Mouse (Mus musculus) kidney, embryonic 14.5 days (tissue): ENCODE results near the gene Six3. TPM values are rescaled to one million over a fixed set of nuclear protein-coding genes. Genes with fewer than 3 reads are reported as not detected.

Experiments
- ATAC-seq: fragments of 200-750 bp; cut with Nextera tagmentation; 2 replicates; pipeline ENCODE4 v1.8.0; 2017; ENCODE audit warnings: moderate number of reproducible peaks, mild to moderate bottlenecking, moderate TSS enrichment, moderate library complexity; ENCODE audit not compliant: low FRiP score, low TSS enrichment
- H3K27ac ChIP-seq: fragments of 300-500 bp; sonication (generic); 2 replicates; pipeline ENCODE4 v1.5.1; 2014; ENCODE audit warnings: low read depth, mild to moderate bottlenecking, low read length, moderate library complexity, mixed read lengths
- H3K27me3 ChIP-seq: fragments of 300-500 bp; sonication (generic); 2 replicates; pipeline ENCODE4 v1.6.1; 2014; ENCODE audit warnings: mild to moderate bottlenecking, low read length; ENCODE audit not compliant: control insufficient read depth, insufficient read depth
- H3K36me3 ChIP-seq: fragments of 300-500 bp; sonication (generic); 2 replicates; pipeline ENCODE4 v1.6.1; 2014; ENCODE audit warnings: low read length, mixed read lengths; ENCODE audit not compliant: control insufficient read depth, insufficient read depth
- H3K4me1 ChIP-seq: fragments of 300-500 bp; sonication (generic); 2 replicates; pipeline ENCODE4 v1.6.1; 2014; ENCODE audit warnings: low read length, mixed read lengths; ENCODE audit not compliant: control insufficient read depth, insufficient read depth
- H3K4me2 ChIP-seq: fragments of 300-500 bp; sonication (generic); replicated peaks from 2 replicates; pipeline ENCODE4 v1.6.1; 2014; ENCODE audit warnings: low read depth, mild to moderate bottlenecking, low read length
- H3K4me3 ChIP-seq: fragments of 300-500 bp; sonication (generic); 2 replicates; pipeline ENCODE4 v1.5.1; 2014; ENCODE audit warnings: mild to moderate bottlenecking, low read length
- H3K9ac ChIP-seq: fragments of 300-500 bp; sonication (generic); 2 replicates; pipeline ENCODE4 v1.6.1; 2014; ENCODE audit warnings: low read depth, mild to moderate bottlenecking, low read length, moderate library complexity
- H3K9me3 ChIP-seq: fragments of 300-500 bp; sonication (generic); 2 replicates; pipeline ENCODE4 v1.6.1; 2016; ENCODE audit warnings: low read length; ENCODE audit not compliant: control insufficient read depth
- WGBS: fragments of 180-500 bp; shearing (Covaris S2); extraction: QIAGEN DNeasy Blood & Tissue Kit; methylation state at CpG from one replicate; pipeline ENCODE4 v1.1.7; 2014; 5-methylcytosine and 5-hydroxymethylcytosine counted together
- polyA plus RNA-seq: library from polyadenylated mRNA; unstranded; fragments of >200 nt; fragmentation: Nextera tagmentation; extraction: Ambion mirVana; gene quantifications from 2 replicates; pipeline ENCODE4 v1.2.1, GENCODE M21; 2014

The Six3 gene
- polyA plus RNA-seq, 1 experiment from 2014 or later: not detected

- Histone ChIP-seq H3K27ac (no peak overlapping the region), H3K27me3 (peaks cover 97% of the 10 kb centered on the region), H3K9ac (no peak overlapping the region), H3K4me1 (peaks cover 9% of the 10 kb centered on the region), H3K9me3 (no peaks in the 10 kb centered on the region), H3K4me3 (no peak overlapping the region), H3K36me3 (no peaks in the 10 kb centered on the region), H3K4me2 (no peak overlapping the region)
- no peak for ATAC-seq
- 4% methylated on average over 12 of the region's 12 CpGs for WGBS
These were observed 9.2 kb downstream of the Six3 start for GRCm38 (mm10) chr17:85622493-85623157.

GRCm38 (mm10) chr17:85623161-85624050 lies 10.0 kb downstream of the Six3 start:
- no peak overlapping the region for H3K4me2 ChIP-seq
- no peaks in the 10 kb centered on the region for H3K36me3 ChIP-seq
- peaks cover under 1% of the 10 kb centered on the region; the same call in 1 of the 2 replicates for H3K4me1 ChIP-seq
- no peak overlapping the region for H3K27ac ChIP-seq
- 1% methylated on average over 48 of the region's 52 CpGs for WGBS
- H3K27me3 ChIP-seq: peaks cover 97% of the 10 kb centered on the region
- no peak overlapping the region for H3K9ac ChIP-seq
- H3K9me3 ChIP-seq: no peaks in the 10 kb centered on the region
- no peak for ATAC-seq
- no peak overlapping the region for H3K4me3 ChIP-seq

- under 1% methylated on average over 13 of the region's 13 CpGs for WGBS
- H3K4me1 ChIP-seq: no peaks in the 10 kb centered on the region
- no peak overlapping the region for H3K4me2 ChIP-seq
- no peaks in the 10 kb centered on the region for H3K36me3 ChIP-seq
- H3K27ac ChIP-seq: no peak overlapping the region
- H3K9ac ChIP-seq: no peak overlapping the region
- no peak for ATAC-seq
- peaks cover 97% of the 10 kb centered on the region for H3K27me3 ChIP-seq
- H3K9me3 ChIP-seq: no peaks in the 10 kb centered on the region
- H3K4me3 ChIP-seq: no peak overlapping the region
These were observed 10.6 kb downstream of the Six3 start for GRCm38 (mm10) chr17:85624051-85624420.

- WGBS: under 1% methylated on average over 26 of the region's 26 CpGs
- no peaks in the 10 kb centered on the region for H3K36me3 ChIP-seq
- no peak overlapping the region for H3K9ac ChIP-seq
- no peak overlapping the region for H3K27ac ChIP-seq
- H3K4me2 ChIP-seq: no peak overlapping the region
- H3K27me3 ChIP-seq: peaks cover 96% of the 10 kb centered on the region
- H3K9me3 ChIP-seq: no peaks in the 10 kb centered on the region
- no peak overlapping the region for H3K4me3 ChIP-seq
- no peaks in the 10 kb centered on the region for H3K4me1 ChIP-seq
- no peak for ATAC-seq
These were observed 11.9 kb downstream of the Six3 start for GRCm38 (mm10) chr17:85624981-85625940.

GRCm38 (mm10) chr17:85626091-85626860 lies 12.9 kb downstream of the Six3 start:
- Histone ChIP-seq H3K4me3 (no peak overlapping the region), H3K27me3 (peaks cover 98% of the 10 kb centered on the region), H3K9ac (no peak overlapping the region), H3K9me3 (no peaks in the 10 kb centered on the region), H3K36me3 (no peaks in the 10 kb centered on the region), H3K4me2 (no peak overlapping the region), H3K27ac (no peak overlapping the region), H3K4me1 (no peaks in the 10 kb centered on the region)
- WGBS: 6% methylated on average over 14 of the region's 14 CpGs
- ATAC-seq: no peak

- H3K27ac ChIP-seq: no peak overlapping the region
- no peak overlapping the region for H3K4me2 ChIP-seq
- no peak overlapping the region for H3K9ac ChIP-seq
- no peaks in the 10 kb centered on the region for H3K9me3 ChIP-seq
- H3K36me3 ChIP-seq: no peaks in the 10 kb centered on the region
- 38% methylated on average over 5 of the region's 5 CpGs for WGBS
- H3K4me1 ChIP-seq: no peaks in the 10 kb centered on the region
- H3K27me3 ChIP-seq: peaks cover 97% of the 10 kb centered on the region
- H3K4me3 ChIP-seq: no peak overlapping the region
- no peak for ATAC-seq
These were observed 14.3 kb downstream of the Six3 start for GRCm38 (mm10) chr17:85627751-85628150.

- H3K27ac ChIP-seq: no peak overlapping the region
- H3K4me1 ChIP-seq: no peaks in the 10 kb centered on the region
- ATAC-seq: no peak
- no peak overlapping the region for H3K9ac ChIP-seq
- H3K36me3 ChIP-seq: no peaks in the 10 kb centered on the region
- no peak overlapping the region for H3K4me3 ChIP-seq
- H3K9me3 ChIP-seq: no peaks in the 10 kb centered on the region
- H3K27me3 ChIP-seq: peaks cover 88% of the 10 kb centered on the region
- WGBS: 8% methylated on average over 8 of the region's 8 CpGs
- H3K4me2 ChIP-seq: no peak overlapping the region
These were observed 15.4 kb downstream of the Six3 start for GRCm38 (mm10) chr17:85628811-85629210.

- no peak overlapping the region for H3K9ac ChIP-seq
- no peaks in the 10 kb centered on the region for H3K9me3 ChIP-seq
- H3K36me3 ChIP-seq: no peaks in the 10 kb centered on the region
- H3K27me3 ChIP-seq: peaks cover 84% of the 10 kb centered on the region
- 95% methylated on average over 1 of the region's 1 CpGs for WGBS
- no peak overlapping the region for H3K4me2 ChIP-seq
- no peaks in the 10 kb centered on the region for H3K4me1 ChIP-seq
- H3K27ac ChIP-seq: no peak overlapping the region
- H3K4me3 ChIP-seq: no peak overlapping the region
- ATAC-seq: no peak
These were observed 16.0 kb downstream of the Six3 start for GRCm38 (mm10) chr17:85629396-85629795.
